Mouse (Mus musculus) myocyte (in vitro differentiated cells): ENCODE data around the gene Cdh1. TPM values are rescaled to one million over a fixed set of nuclear protein-coding genes. Genes with fewer than 3 reads are reported as not detected.

Experiments
- H3K27me3 ChIP-seq: one replicate; pipeline ENCODE4 v1.6.1; 2011; ENCODE audit not compliant: control insufficient read depth, insufficient read depth, insufficient read length
- H3K36me3 ChIP-seq: one replicate; pipeline ENCODE4 v1.6.1; 2011; ENCODE audit not compliant: control insufficient read depth, insufficient read depth
- H3K4me2 ChIP-seq: one replicate; pipeline ENCODE4 v1.6.1; 2011; ENCODE audit warnings: low read depth, control low read depth
- H3K4me3 ChIP-seq: one replicate; pipeline ENCODE4 v1.5.1; 2011; ENCODE audit warnings: mild to moderate bottlenecking, control low read depth, moderate library complexity
- H3K79me2 ChIP-seq: one replicate; pipeline ENCODE4 v1.6.1; 2011; ENCODE audit not compliant: control insufficient read depth, insufficient read depth
- H3ac ChIP-seq: one replicate; pipeline ENCODE4 v1.6.1; 2011; ENCODE audit not compliant: control insufficient read depth, insufficient read length
- CEBPB ChIP-seq: IDR thresholded peaks from 2 replicates; pipeline ENCODE4 v1.6.1; 2011; ENCODE audit warnings: mild to moderate bottlenecking, moderate library complexity; ENCODE audit not compliant: poor library complexity, insufficient read depth, severe bottlenecking
- E2F4 ChIP-seq: IDR thresholded peaks from one replicate; pipeline ENCODE4 v1.6.1; 2011; ENCODE audit warnings: mild to moderate bottlenecking, control low read depth, moderate library complexity; ENCODE audit not compliant: insufficient read depth
- MAX ChIP-seq: IDR thresholded peaks from one replicate; pipeline ENCODE4 v1.6.1; 2011; ENCODE audit warnings: low read depth, mild to moderate bottlenecking, control low read depth
- MYOD1 ChIP-seq, 3 experiments: IDR thresholded peaks; one replicate each; pipeline ENCODE4 v1.6.1; 2011; ENCODE audit warnings: control low read depth in 2 of 3, low read depth in 2 of 3, mild to moderate bottlenecking in 2 of 3, moderate library complexity in 1 of 3; ENCODE audit not compliant: insufficient read length in 2 of 3, control insufficient read depth in 1 of 3
- MYOG ChIP-seq, 3 experiments: IDR thresholded peaks; one replicate each; pipeline ENCODE4 v1.6.1; 2011; ENCODE audit warnings: control low read depth in 2 of 3, low read depth in 2 of 3, mild to moderate bottlenecking in 2 of 3; ENCODE audit not compliant: insufficient read length in 2 of 3, control insufficient read depth in 1 of 3, insufficient read depth in 1 of 3
- POLR2A ChIP-seq: IDR thresholded peaks from one replicate; pipeline ENCODE4 v1.6.1; 2011; ENCODE audit warnings: low read depth, mild to moderate bottlenecking, control low read depth, moderate library complexity; ENCODE audit not compliant: insufficient read length
- POLR2AphosphoS2 ChIP-seq: IDR thresholded peaks from one replicate; pipeline ENCODE4 v1.6.1; 2011; ENCODE audit warnings: low read depth, control low read depth; ENCODE audit not compliant: insufficient read length
- REST ChIP-seq: IDR thresholded peaks from one replicate; pipeline ENCODE4 v1.6.1; 2011; ENCODE audit warnings: mild to moderate bottlenecking, control low read depth, moderate library complexity; ENCODE audit not compliant: insufficient read depth, insufficient read length
- SRF ChIP-seq: IDR thresholded peaks from one replicate; pipeline ENCODE4 v1.6.1; 2011; ENCODE audit warnings: low read depth; ENCODE audit not compliant: control insufficient read depth, insufficient read length
- TCF12 ChIP-seq: IDR thresholded peaks from one replicate; pipeline ENCODE4 v1.6.1; 2011; ENCODE audit warnings: mild to moderate bottlenecking, control low read depth; ENCODE audit not compliant: poor library complexity, insufficient read depth, severe bottlenecking
- TCF3 ChIP-seq: IDR thresholded peaks from one replicate; pipeline ENCODE4 v1.6.1; 2011; ENCODE audit warnings: low read depth, control low read depth; ENCODE audit not compliant: insufficient read length
- USF1 ChIP-seq: IDR thresholded peaks from one replicate; pipeline ENCODE4 v1.6.1; 2011; ENCODE audit warnings: low read depth, mild to moderate bottlenecking, control low read depth, moderate library complexity
- polyA plus RNA-seq: library from polyadenylated mRNA; unstranded; fragments of >200 nt; fragmentation: generic; extraction: Trizol; gene quantifications from one replicate; pipeline ENCODE4 v1.2.1, GENCODE M21; 2012; ENCODE audit warnings: missing spikeins

Cdh1 gene
- polyA plus RNA-seq, 1 experiment = 0.11 TPM

- TF ChIP-seq MYOD1 (IDR thresholded peaks at IDR 0.05; ENCODE audit: control insufficient read depth in 1 of 3, insufficient read length in 2 of 3, low read depth in 2 of 3) (peak in 1 of 3 experiments; percentile 44), MYOG (IDR thresholded peaks at IDR 0.05; ENCODE audit: control insufficient read depth in 1 of 3, insufficient read depth in 1 of 3, insufficient read length in 2 of 3, low read depth in 2 of 3) (peak in 2 of 3 experiments; percentile 56 to 73), TCF12 (no peak)
- H3K4me2 ChIP-seq = no peak overlapping the region
- no peak overlapping the region for H3K4me3 ChIP-seq
- H3K79me2 ChIP-seq = no peaks in the 10 kb centered on the region
- no peaks in the 10 kb centered on the region for H3K36me3 ChIP-seq
- no peaks in the 10 kb centered on the region for H3K27me3 ChIP-seq
- H3ac ChIP-seq = no peak overlapping the region
These were observed 25.3 kb downstream of the Cdh1 start for GRCm38 (mm10) chr8:106628291-106628964.

- Histone ChIP-seq H3K79me2 (no peaks in the 10 kb centered on the region), H3ac (no peak overlapping the region), H3K4me2 (no peak overlapping the region), H3K4me3 (no peak overlapping the region), H3K36me3 (no peaks in the 10 kb centered on the region), H3K27me3 (no peaks in the 10 kb centered on the region)
- TF ChIP-seq POLR2AphosphoS2 (no peak), MYOD1 (IDR thresholded peaks at IDR 0.05; ENCODE audit: control insufficient read depth in 1 of 3, insufficient read length in 2 of 3, low read depth in 2 of 3) (no peak), CEBPB (no peak), SRF (no peak), REST (no peak), TCF3 (no peak), POLR2A (no peak), MAX (no peak), USF1 (no peak), E2F4 (no peak), TCF12 (no peak), MYOG (IDR thresholded peaks at IDR 0.05; ENCODE audit: control insufficient read depth in 1 of 3, insufficient read depth in 1 of 3, insufficient read length in 2 of 3, low read depth in 2 of 3) (no peak)
These were observed 26.3 kb downstream of the Cdh1 start for GRCm38 (mm10) chr8:106629456-106629855.

- no peak for TF ChIP-seq MYOG (IDR thresholded peaks at IDR 0.05; ENCODE audit: control insufficient read depth in 1 of 3, insufficient read depth in 1 of 3, insufficient read length in 2 of 3, low read depth in 2 of 3)
- TF ChIP-seq POLR2A = no peak
- no peak for TF ChIP-seq CEBPB
- no peak for TF ChIP-seq E2F4
- TF ChIP-seq SRF = no peak
- TF ChIP-seq MYOD1 (IDR thresholded peaks at IDR 0.05; ENCODE audit: control insufficient read depth in 1 of 3, insufficient read length in 2 of 3, low read depth in 2 of 3) = no peak
- no peak for TF ChIP-seq REST
- no peak for TF ChIP-seq TCF12
- TF ChIP-seq TCF3 = no peak
- TF ChIP-seq USF1 = no peak
- TF ChIP-seq MAX = no peak
- no peak for TF ChIP-seq POLR2AphosphoS2
- no peaks in the 10 kb centered on the region for H3K36me3 ChIP-seq
- H3ac ChIP-seq = no peak overlapping the region
- no peaks in the 10 kb centered on the region for H3K79me2 ChIP-seq
- no peak overlapping the region for H3K4me3 ChIP-seq
- no peak overlapping the region for H3K4me2 ChIP-seq
- H3K27me3 ChIP-seq = no peaks in the 10 kb centered on the region
These were observed 28.8 kb downstream of the Cdh1 start for GRCm38 (mm10) chr8:106631904-106632303.

- H3K79me2 ChIP-seq = no peaks in the 10 kb centered on the region
- TF ChIP-seq REST (no peak), TCF12 (no peak), E2F4 (no peak), POLR2AphosphoS2 (no peak), USF1 (no peak), SRF (no peak), POLR2A (no peak), CEBPB (no peak), MYOG (IDR thresholded peaks at IDR 0.05; ENCODE audit: control insufficient read depth in 1 of 3, insufficient read depth in 1 of 3, insufficient read length in 2 of 3, low read depth in 2 of 3) (no peak), TCF3 (no peak), MAX (no peak), MYOD1 (IDR thresholded peaks at IDR 0.05; ENCODE audit: control insufficient read depth in 1 of 3, insufficient read length in 2 of 3, low read depth in 2 of 3) (no peak)
These were observed 29.5 kb downstream of the Cdh1 start for GRCm38 (mm10) chr8:106632650-106633049.

More at GRCm38 (mm10) chr8:106632650-106633049, 29.5 kb downstream of the Cdh1 start:
- Histone ChIP-seq H3K36me3 (no peaks in the 10 kb centered on the region), H3K4me2 (no peak overlapping the region), H3K27me3 (no peaks in the 10 kb centered on the region), H3K4me3 (no peak overlapping the region), H3ac (no peak overlapping the region)
